Mouse (Mus musculus) spleen, adult 2 months (tissue): ENCODE measurements around the gene Ltbr. TPM values are rescaled to one million over a fixed set of nuclear protein-coding genes. Genes with fewer than 3 reads are reported as not detected.
"Not testable (repeated sequence)": the region's sequence is repeated elsewhere in the genome, so short reads cannot be mapped to it uniquely, and the experiment has no call there.

ENCODE experiments used
- DNase-seq, 2 experiments: peaks; one replicate each; pipeline versions ENCODE4 v3.0.0 to v3.0.0-alpha.2; 2012 to 2021; ENCODE audit warnings: low spot score in 2 of 2, low read depth in 1 of 2
- H3K27ac ChIP-seq: fragments of 200-500 bp; 2 replicates; pipeline ENCODE4 v1.5.1; 2012; ENCODE audit warnings: low read length, inconsistent platforms; ENCODE audit not compliant: insufficient read depth
- H3K27me3 ChIP-seq: fragments of 200-500 bp; 2 replicates; pipeline ENCODE4 v1.6.1; 2012; ENCODE audit warnings: mild to moderate bottlenecking, moderate library complexity, low read length, inconsistent platforms; ENCODE audit not compliant: control insufficient read depth, insufficient read depth
- H3K36me3 ChIP-seq: fragments of 200-500 bp; 2 replicates; pipeline ENCODE4 v1.6.1; 2012; ENCODE audit warnings: mild to moderate bottlenecking, low read length, inconsistent platforms; ENCODE audit not compliant: control insufficient read depth, insufficient read depth
- H3K4me1 ChIP-seq: fragments of 200-500 bp; 2 replicates; pipeline ENCODE4 v1.6.1; 2011; ENCODE audit warnings: inconsistent platforms; ENCODE audit not compliant: control insufficient read depth, insufficient read depth, insufficient read length
- H3K4me3 ChIP-seq: fragments of 200-500 bp; 2 replicates; pipeline ENCODE4 v1.5.1; 2011; ENCODE audit warnings: mild to moderate bottlenecking, inconsistent platforms; ENCODE audit not compliant: insufficient read depth, insufficient read length; ENCODE audit errors: extremely low read depth
- CTCF ChIP-seq: fragments of 200-500 bp; IDR thresholded peaks from 2 replicates; pipeline ENCODE4 v1.5.1; 2011; ENCODE audit warnings: mild to moderate bottlenecking, inconsistent platforms; ENCODE audit not compliant: insufficient read depth, insufficient read length, insufficient replicate concordance; ENCODE audit errors: extremely low read depth
- POLR2A ChIP-seq: fragments of 200-500 bp; IDR thresholded peaks from 2 replicates; pipeline ENCODE4 v1.6.1; 2011; ENCODE audit warnings: low read depth, low read length, inconsistent platforms
- WGBS: fragments of 180-500 bp; shearing (Covaris S2); methylation state at CpG from one replicate; pipeline ENCODE4 v1.1.7; 2018; 5-methylcytosine and 5-hydroxymethylcytosine counted together
- polyA plus RNA-seq: library from polyadenylated mRNA; depleted of rRNA; stranded (reverse); fragments of >200 nt; gene quantifications from 2 replicates; pipeline ENCODE4 v1.2.3, GENCODE M21; 2012

Ltbr gene
- polyA plus RNA-seq, 1 experiment, result 22.8 TPM

- no peaks in the 10 kb centered on the region for H3K27me3 ChIP-seq
- H3K27ac ChIP-seq, result no peak overlapping the region
- no peak for TF ChIP-seq CTCF
- TF ChIP-seq POLR2A, result no peak
- no peaks in the 10 kb centered on the region for H3K4me1 ChIP-seq
- H3K4me3 ChIP-seq, result no peak overlapping the region
- 79% methylated on average over 5 of the region's 5 CpGs for WGBS
- no peak for DNase-seq
- no peaks in the 10 kb centered on the region for H3K36me3 ChIP-seq
Observed at GRCm38 (mm10) chr6:125288730-125289129, 25.0 kb downstream of the Ltbr start.

GRCm38 (mm10) chr6:125286944-125287343 is 26.7 kb downstream of the Ltbr start:
- 86% methylated on average over 4 of the region's 4 CpGs for WGBS
- Histone ChIP-seq H3K36me3 (no peaks in the 10 kb centered on the region), H3K27ac (no peak overlapping the region), H3K27me3 (no peaks in the 10 kb centered on the region; the same call in 1 of the 2 replicates), H3K4me1 (no peaks in the 10 kb centered on the region), H3K4me3 (no peak overlapping the region)
- no peak for DNase-seq
- no peak for TF ChIP-seq POLR2A
- TF ChIP-seq CTCF, result no peak

- no peak within 1 kb of the TSS for H3K27ac ChIP-seq
- DNase-seq, result no peak
- H3K36me3 ChIP-seq, result no peaks in the 10 kb centered on the region
- H3K4me3 ChIP-seq, result no peak within 1 kb of the TSS
- no peaks in the 10 kb centered on the region; the same call in 1 of the 2 replicates for H3K27me3 ChIP-seq
- H3K4me1 ChIP-seq, result no peaks in the 10 kb centered on the region
- TF ChIP-seq POLR2A (no peak), CTCF (no peak)
- 95% methylated on average over 22 of the region's 22 CpGs for WGBS
Observed at GRCm38 (mm10) chr6:125285890-125286289, 27.8 kb downstream of the Ltbr start, which contains the start of gene Tuba3a. Tuba3a (minus strand) TSS chr6:125286042.

GRCm38 (mm10) chr6:125284751-125285150 is 28.9 kb downstream of the Ltbr start:
- Histone ChIP-seq H3K27me3 (no peaks in the 10 kb centered on the region; the same call in 1 of the 2 replicates), H3K36me3 (no peaks in the 10 kb centered on the region), H3K4me3 (no peak overlapping the region), H3K4me1 (no peaks in the 10 kb centered on the region), H3K27ac (no peak overlapping the region)
- no peak for DNase-seq
- WGBS, result 92% methylated on average over 7 of the region's 7 CpGs
- TF ChIP-seq CTCF (no peak), POLR2A (no peak)

- H3K27me3 ChIP-seq, result no peaks in the 10 kb centered on the region; the same call in 1 of the 2 replicates
- no peak overlapping the region for H3K27ac ChIP-seq
- H3K4me3 ChIP-seq, result no peak overlapping the region
- 77% methylated on average over 8 of the region's 8 CpGs for WGBS
- H3K4me1 ChIP-seq, result no peaks in the 10 kb centered on the region; the same call in 1 of the 2 replicates
- TF ChIP-seq POLR2A (no peak), CTCF (no peak)
- no peak for DNase-seq
- H3K36me3 ChIP-seq, result no peaks in the 10 kb centered on the region
Observed at GRCm38 (mm10) chr6:125284250-125284649, 29.4 kb downstream of the Ltbr start.

GRCm38 (mm10) chr6:125282721-125283120 is 31.0 kb downstream of the Ltbr start:
- not testable (repeated sequence) for H3K36me3 ChIP-seq, H3K4me3 ChIP-seq, H3K27me3 ChIP-seq, DNase-seq, H3K4me1 ChIP-seq, H3K27ac ChIP-seq
- WGBS, result 95% methylated on average over 13 of the region's 13 CpGs

- Histone ChIP-seq H3K27ac (no peak overlapping the region), H3K4me1 (no peaks in the 10 kb centered on the region; the same call in 1 of the 2 replicates), H3K4me3 (no peak overlapping the region), H3K27me3 (no peaks in the 10 kb centered on the region; the same call in 1 of the 2 replicates), H3K36me3 (no peaks in the 10 kb centered on the region)
- DNase-seq, result no peak
- WGBS, result 47% methylated on average over 8 of the region's 8 CpGs
- TF ChIP-seq CTCF (no peak), POLR2A (no peak)
Observed at GRCm38 (mm10) chr6:125279729-125280128, 34.0 kb downstream of the Ltbr start.
